Mouse (Mus musculus) intestine, embryonic 14.5 days (tissue): Measurements from ENCODE around the gene Crat. TPM values are rescaled to one million over a fixed set of nuclear protein-coding genes. Genes with fewer than 3 reads are reported as not detected.
A peak's percentile ranks its signal among the peaks of the same experiment; 100 is the strongest.

Experiments used
- ATAC-seq: fragments of 200-750 bp; cut with Nextera tagmentation; replicated peaks from 2 replicates; pipeline ENCODE4 v1.8.0; 2017; ENCODE audit warnings: low read depth, moderate number of reproducible peaks, moderate TSS enrichment, moderate library complexity; ENCODE audit not compliant: low FRiP score, low TSS enrichment
- DNase-seq: peaks from one replicate; pipeline ENCODE4 v3.0.0-alpha.2; 2018; ENCODE audit warnings: low spot score
- H3K27ac ChIP-seq: fragments of 300-500 bp; sonication (generic); 2 replicates; pipeline ENCODE4 v1.5.1; 2014; ENCODE audit warnings: low read depth, mild to moderate bottlenecking, control low read depth
- H3K27me3 ChIP-seq: fragments of 300-500 bp; sonication (generic); replicated peaks from 2 replicates; pipeline ENCODE4 v1.6.1; 2014; ENCODE audit warnings: low read length, control low read depth; ENCODE audit not compliant: control insufficient read depth, insufficient read depth
- H3K36me3 ChIP-seq: fragments of 300-500 bp; sonication (generic); 2 replicates; pipeline ENCODE4 v1.6.1; 2014; ENCODE audit warnings: low read length, control low read depth; ENCODE audit not compliant: control insufficient read depth, insufficient read depth
- H3K4me1 ChIP-seq: fragments of 300-500 bp; sonication (generic); replicated peaks from 2 replicates; pipeline ENCODE4 v1.6.1; 2014; ENCODE audit warnings: low read length, control low read depth, mixed read lengths; ENCODE audit not compliant: control insufficient read depth, insufficient read depth
- H3K4me2 ChIP-seq: fragments of 300-500 bp; sonication (generic); 2 replicates; pipeline ENCODE4 v1.6.1; 2014; ENCODE audit warnings: low read length
- H3K4me3 ChIP-seq: fragments of 300-500 bp; sonication (generic); 2 replicates; pipeline ENCODE4 v1.5.1; 2014; ENCODE audit warnings: low read depth, low read length, control low read depth, mixed read lengths
- H3K9ac ChIP-seq: fragments of 300-500 bp; sonication (generic); 2 replicates; pipeline ENCODE4 v1.6.1; 2014; ENCODE audit warnings: mild to moderate bottlenecking, low read length
- H3K9me3 ChIP-seq: fragments of 300-500 bp; sonication (generic); 2 replicates; pipeline ENCODE4 v1.6.1; 2016; ENCODE audit warnings: low read length, control low read depth; ENCODE audit not compliant: control insufficient read depth
- WGBS: fragments of 180-500 bp; shearing (Covaris S2); extraction: QIAGEN DNeasy Blood & Tissue Kit; methylation state at CpG from one replicate; pipeline ENCODE4 v1.1.7; 2014; 5-methylcytosine and 5-hydroxymethylcytosine counted together
- microRNA-seq: library from miRNA; unstranded; fragments of <30 nt; microRNA quantifications from one replicate; pipeline ENCODE4, GENCODE M21; 2016
- polyA plus RNA-seq: library from polyadenylated mRNA; unstranded; fragments of >200 nt; fragmentation: Nextera tagmentation; extraction: Ambion mirVana; gene quantifications from 2 replicates; pipeline ENCODE4 v1.2.1, GENCODE M21; 2014

Gene Crat
- polyA plus RNA-seq, 1 experiment from 2014 or later = 25.3 TPM

DNA sequence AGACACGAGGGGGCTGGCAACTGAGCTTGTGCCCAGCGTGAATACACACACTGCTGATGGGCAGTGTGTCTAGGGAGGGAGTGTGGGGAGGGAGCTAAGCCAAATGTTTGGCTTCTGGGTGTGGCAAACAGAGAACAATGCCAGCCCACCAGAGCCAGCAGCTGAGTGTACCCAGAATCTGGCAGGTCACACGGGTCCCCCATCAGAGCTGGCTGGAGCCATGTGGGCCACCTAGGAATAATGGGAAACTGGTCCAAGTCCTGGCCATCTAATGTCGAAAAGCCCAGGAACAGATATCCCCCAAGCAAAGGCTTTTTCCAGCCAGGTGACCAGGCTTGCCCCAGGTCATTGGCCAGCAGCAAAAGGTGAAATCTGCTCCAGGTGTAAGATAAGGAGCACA, 59.8 kb downstream of the Crat start:
- H3K4me3 ChIP-seq = no peak overlapping the region
- ATAC-seq = no peak
- H3K27ac ChIP-seq = peak overlapping the region; percentile 43; the same call in 1 of the 2 replicates
- H3K4me1 ChIP-seq = peaks cover 26% of the 10 kb centered on the region
- H3K4me2 ChIP-seq = no peak overlapping the region
- no peaks in the 10 kb centered on the region for H3K9me3 ChIP-seq
- H3K27me3 ChIP-seq = no peaks in the 10 kb centered on the region
- WGBS = 67% methylated on average over 4 of the region's 4 CpGs
- no peak for DNase-seq
- H3K9ac ChIP-seq = no peak overlapping the region
- H3K36me3 ChIP-seq = peaks cover 20% of the 10 kb centered on the region

DNA sequence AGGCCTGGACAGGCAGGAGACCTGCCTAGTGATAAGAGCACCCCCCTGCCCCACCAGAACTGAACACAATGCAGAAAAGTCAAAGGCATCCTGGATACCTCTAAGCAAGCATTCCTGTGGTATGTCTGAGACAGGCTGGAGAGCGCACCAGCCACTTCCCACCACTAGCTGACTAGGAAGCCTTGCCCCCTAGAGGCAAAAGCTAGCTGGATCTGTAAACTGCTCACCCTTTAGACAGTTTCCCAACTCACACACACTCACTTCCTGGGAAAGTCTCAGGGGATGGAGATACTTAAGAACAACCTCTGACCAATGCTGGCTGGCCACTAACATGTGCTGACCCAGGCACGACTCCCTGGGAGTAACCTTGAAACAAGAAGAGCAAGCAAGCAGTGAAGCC, 64.5 kb downstream of the Crat start:
- WGBS = 66% methylated on average over 2 of the region's 2 CpGs
- Histone ChIP-seq H3K27ac (no peak overlapping the region), H3K9me3 (no peaks in the 10 kb centered on the region), H3K4me1 (no peaks in the 10 kb centered on the region; the same call in none of the 2 replicates), H3K27me3 (no peaks in the 10 kb centered on the region), H3K4me2 (no peak overlapping the region), H3K36me3 (peaks cover 53% of the 10 kb centered on the region), H3K9ac (no peak overlapping the region), H3K4me3 (no peak overlapping the region)
- DNase-seq = no peak
- ATAC-seq = no peak

Small RNAs within 50 kb of the gene (microRNA-seq; reads per million reads assigned to microRNA genes)
- gene Gm47292 = not detected

Other genes with a start within 250 kb of the Crat start
- 30.7 and 38.7 TPM in 2 replicates for gene Endog, start 244.3 kb downstream of the Crat start, polyA plus RNA-seq
- gene Spout1, start 237.4 kb downstream of the Crat start, polyA plus RNA-seq = 71.1 and 74.1 TPM in 2 replicates
- 13.0 and 15.6 TPM in 2 replicates for gene Kyat1, start 210.0 kb downstream of the Crat start, polyA plus RNA-seq
- gene Lrrc8a, start 178.1 kb downstream of the Crat start, polyA plus RNA-seq = 43.3 and 43.7 TPM in 2 replicates
- 0.05 and 0.28 TPM in 2 replicates for gene Gm28035, start 175.2 kb downstream of the Crat start, polyA plus RNA-seq
- gene Phyhd1, start 149.6 kb downstream of the Crat start, polyA plus RNA-seq = 13.3 and 14.1 TPM in 2 replicates
- gene Gm28038, start 134.8 kb downstream of the Crat start, polyA plus RNA-seq = not detected in 2 replicates
- gene Dolk, start 129.5 kb downstream of the Crat start, polyA plus RNA-seq = 31.9 and 34.1 TPM in 2 replicates
- 45.2 and 45.9 TPM in 2 replicates for gene Nup188, start 129.4 kb downstream of the Crat start, polyA plus RNA-seq
- 60.9 and 65.9 TPM in 2 replicates for gene Sh3glb2, start 56.5 kb downstream of the Crat start, polyA plus RNA-seq
- 22.0 and 24.2 TPM in 2 replicates for gene Miga2, start 51.6 kb downstream of the Crat start, polyA plus RNA-seq
- gene Dolpp1, start 23.6 kb downstream of the Crat start, polyA plus RNA-seq = 40.0 and 41.7 TPM in 2 replicates
- 76.6 and 78.2 TPM in 2 replicates for gene Ptpa, start 226 bp upstream of the Crat start, polyA plus RNA-seq
- gene Ier5l, start 58.4 kb upstream of the Crat start, polyA plus RNA-seq = 2.1 TPM in 2 replicates
- 0.99 and 1.1 TPM in 2 replicates for gene Cstad, start 179.2 kb upstream of the Crat start, polyA plus RNA-seq